Mouse (Mus musculus) kidney, postnatal 14 days (tissue): ENCODE measurements at regions not wholly inside any gene's neighbourhood (a gene's known extent, or its start where the extent isn't known, plus 50 kb on each side); places are given as distances from the start of the nearest gene placed in this dataset.

Source experiments
- DNase-seq: peaks from one replicate; pipeline ENCODE4 v3.0.0; 2022; ENCODE audit warnings: mixed read lengths

- no peak for DNase-seq
Observed at GRCm38 (mm10) chr3:147532196-147532595, 680.0 kb downstream of the Ttll7 start.

- no peak for DNase-seq
Observed at GRCm38 (mm10) chr3:147531608-147532180, 679.5 kb downstream of the Ttll7 start.
